Mouse (Mus musculus) heart, embryonic 11.5 days (tissue): ENCODE measurements at regions not wholly inside any gene's neighbourhood (a gene's known extent, or its start where the extent isn't known, plus 50 kb on each side); places are given as distances from the start of the nearest gene placed in this dataset.

Experiments used
- ATAC-seq: fragments of 200-750 bp; cut with Nextera tagmentation; replicated peaks from 2 replicates; pipeline ENCODE4 v1.8.0; 2017; ENCODE audit warnings: moderate library complexity; ENCODE audit not compliant: insufficient number of reproducible peaks, low FRiP score, low TSS enrichment
- H3K27ac ChIP-seq: fragments of 300-500 bp; sonication (generic); 2 replicates; pipeline ENCODE4 v1.5.1; 2014; ENCODE audit warnings: mild to moderate bottlenecking, low read depth, low read length
- H3K27me3 ChIP-seq: fragments of 300-500 bp; sonication (generic); 2 replicates; pipeline ENCODE4 v1.6.1; 2014; ENCODE audit warnings: mild to moderate bottlenecking, low read length, mixed read lengths; ENCODE audit not compliant: control insufficient read depth, insufficient read depth
- H3K36me3 ChIP-seq: fragments of 300-500 bp; sonication (generic); 2 replicates; pipeline ENCODE4 v1.6.1; 2014; ENCODE audit warnings: mild to moderate bottlenecking, low read length, moderate library complexity, mixed read lengths; ENCODE audit not compliant: control insufficient read depth, insufficient read depth
- H3K4me1 ChIP-seq: fragments of 300-500 bp; sonication (generic); 2 replicates; pipeline ENCODE4 v1.6.1; 2014; ENCODE audit warnings: low read length; ENCODE audit not compliant: control insufficient read depth, insufficient read depth
- H3K4me2 ChIP-seq: fragments of 300-500 bp; sonication (generic); 2 replicates; pipeline ENCODE4 v1.6.1; 2014; ENCODE audit warnings: mild to moderate bottlenecking, moderate library complexity
- H3K4me3 ChIP-seq: fragments of 300-500 bp; sonication (generic); 2 replicates; pipeline ENCODE4 v1.5.1; 2014; ENCODE audit warnings: low read depth, low read length
- H3K9ac ChIP-seq: fragments of 300-500 bp; sonication (generic); 2 replicates; pipeline ENCODE4 v1.6.1; 2014; ENCODE audit warnings: mild to moderate bottlenecking, low read depth, low read length, moderate library complexity
- H3K9me3 ChIP-seq: fragments of 300-500 bp; sonication (generic); replicated peaks from 2 replicates; pipeline ENCODE4 v1.6.1; 2016; ENCODE audit warnings: low read length; ENCODE audit not compliant: control insufficient read depth
- WGBS: fragments of 180-500 bp; shearing (Covaris S2); extraction: QIAGEN DNeasy Blood & Tissue Kit; methylation state at CpG from one replicate; pipeline ENCODE4 v1.1.7; 2014; ENCODE audit not compliant: insufficient replicate concordance; 5-methylcytosine and 5-hydroxymethylcytosine counted together

DNA sequence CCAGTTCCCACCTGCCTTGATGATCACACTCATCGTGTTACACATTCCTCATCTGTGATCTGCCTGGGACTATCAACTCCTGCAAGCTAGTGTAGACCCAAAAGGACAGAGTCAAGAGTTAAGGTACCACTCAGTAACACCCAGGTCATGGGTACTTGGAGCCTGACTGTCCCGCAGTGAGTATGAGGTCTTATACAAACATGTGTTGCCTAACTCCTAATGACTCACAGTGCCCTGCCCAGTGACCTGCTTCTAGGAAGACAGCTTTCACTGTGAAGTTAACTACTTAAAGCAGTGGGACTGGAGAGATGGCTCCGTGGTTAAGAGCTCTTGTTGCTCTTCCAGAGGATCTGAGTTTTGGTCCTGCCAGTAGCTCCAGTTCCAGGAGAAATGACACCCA is 137.9 kb upstream of the Atp6ap2 start:
- Histone ChIP-seq H3K4me2 (no peak overlapping the region), H3K4me1 (no peaks in the 10 kb centered on the region), H3K4me3 (no peak overlapping the region), H3K9ac (no peak overlapping the region), H3K27ac (no peak overlapping the region), H3K9me3 (no peaks in the 10 kb centered on the region), H3K36me3 (no peaks in the 10 kb centered on the region), H3K27me3 (no peaks in the 10 kb centered on the region)
- 77% methylated on average over 3 of the region's 3 CpGs for whole genome bisulfite sequencing
- ATAC-seq = no peak

DNA sequence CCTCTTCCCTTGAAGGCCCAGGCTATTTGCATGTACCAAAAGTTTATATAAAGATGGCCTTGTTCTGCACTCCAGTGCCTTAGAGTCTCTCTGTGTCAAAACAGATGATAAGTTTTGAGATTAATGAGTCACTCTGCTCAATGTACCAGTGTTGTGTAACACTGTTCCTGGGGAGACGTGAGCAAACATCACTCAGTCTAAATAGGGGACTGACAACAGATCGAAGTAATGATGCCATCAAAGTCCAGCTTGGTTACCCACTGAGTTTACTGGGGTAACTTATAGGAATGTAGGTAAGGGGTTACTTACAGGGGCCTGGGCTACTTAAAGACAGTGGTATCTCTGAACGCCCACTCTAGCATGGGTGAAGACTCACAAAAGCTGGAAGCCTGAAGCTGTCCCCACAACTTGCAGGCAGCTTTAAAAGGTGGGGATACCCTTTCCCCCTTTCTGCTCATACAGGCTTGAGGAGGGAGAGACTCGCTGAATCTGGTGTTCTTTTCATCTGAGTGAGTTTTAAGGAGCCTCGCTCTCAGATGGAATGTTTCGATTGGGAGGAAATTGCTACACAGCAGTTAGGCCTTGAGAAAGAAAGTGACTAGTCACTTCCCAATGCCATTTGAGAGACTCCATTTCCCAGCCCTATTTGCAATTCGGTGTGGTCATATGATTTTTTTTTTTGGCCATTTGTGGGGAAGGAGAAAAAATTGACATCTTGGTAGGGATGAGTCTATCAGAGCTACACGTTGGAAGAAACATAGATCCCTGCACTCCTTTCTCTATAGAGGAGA is 134.4 kb upstream of the Atp6ap2 start:
- 73% methylated on average over 8 of the region's 8 CpGs for WGBS
- no peak overlapping the region for H3K27ac ChIP-seq

DNA sequence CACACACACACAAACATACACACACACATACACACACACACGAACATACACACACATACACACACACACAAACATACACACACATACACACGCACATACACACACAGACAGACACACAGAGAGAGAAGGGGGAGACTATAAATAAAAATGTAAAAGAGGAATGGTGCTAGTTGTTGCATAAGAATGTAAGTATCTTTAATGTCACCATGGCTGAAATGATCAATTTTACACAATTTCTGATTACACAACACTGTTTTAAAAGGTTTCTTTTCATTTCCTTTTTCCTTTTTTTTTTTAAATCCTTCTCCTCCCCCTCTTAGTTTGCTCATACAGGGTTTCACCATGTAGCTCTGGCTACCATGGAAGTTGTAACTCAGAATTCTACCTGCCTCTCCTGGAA is 125.9 kb upstream of the Atp6ap2 start:
- no peak for ATAC-seq
- Histone ChIP-seq H3K4me3 (no peak overlapping the region), H3K27me3 (no peaks in the 10 kb centered on the region), H3K9me3 (no peaks in the 10 kb centered on the region), H3K36me3 (no peaks in the 10 kb centered on the region), H3K4me2 (no peak overlapping the region), H3K9ac (no peak overlapping the region), H3K4me1 (no peaks in the 10 kb centered on the region; the same call in 1 of the 2 replicates), H3K27ac (no peak overlapping the region)
- WGBS = 77% methylated on average over 2 of the region's 2 CpGs

More for the DNA sequence above, 134.4 kb upstream of the Atp6ap2 start:
- H3K36me3 ChIP-seq = no peaks in the 10 kb centered on the region
- H3K4me3 ChIP-seq = no peak overlapping the region
- no peak for ATAC-seq
- no peaks in the 10 kb centered on the region for H3K9me3 ChIP-seq
- H3K9ac ChIP-seq = no peak overlapping the region
- no peaks in the 10 kb centered on the region for H3K4me1 ChIP-seq
- no peak overlapping the region for H3K4me2 ChIP-seq
- no peaks in the 10 kb centered on the region for H3K27me3 ChIP-seq

DNA sequence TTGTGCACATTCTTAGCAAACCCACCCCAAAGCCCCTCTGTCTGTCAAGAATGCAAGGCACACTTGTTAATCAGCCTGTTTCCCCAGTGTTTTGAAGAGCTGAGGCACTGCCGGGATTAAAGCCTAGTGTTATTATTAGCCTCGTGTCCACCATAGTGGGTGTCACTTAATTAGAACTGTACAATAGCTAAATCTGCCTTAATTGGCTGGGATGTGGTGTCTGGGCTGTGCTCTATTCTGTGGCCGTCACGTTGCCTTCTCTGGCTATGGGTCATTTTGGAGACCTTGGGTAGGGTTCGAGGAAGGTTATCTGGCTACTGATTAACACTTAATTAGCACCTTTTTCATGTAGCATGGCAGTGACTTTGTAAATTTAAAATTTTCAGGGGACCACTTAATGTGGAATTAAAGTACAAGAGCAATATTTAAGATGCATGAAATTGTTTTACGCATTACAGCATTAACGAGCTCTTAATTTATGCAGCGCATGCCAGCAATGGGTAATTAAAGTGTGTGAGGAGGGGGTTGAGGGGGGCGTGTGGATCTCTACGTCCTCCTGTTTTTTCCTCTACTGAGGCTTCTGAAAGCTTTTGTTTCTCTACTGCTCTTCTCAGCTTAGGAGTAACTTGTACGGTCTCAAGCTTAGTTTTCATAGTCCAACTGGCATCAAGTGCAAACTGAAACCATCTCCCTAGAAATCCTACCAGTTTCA is 124.5 kb upstream of the Atp6ap2 start:
- Histone ChIP-seq H3K4me1 (no peaks in the 10 kb centered on the region; the same call in 1 of the 2 replicates), H3K27me3 (no peaks in the 10 kb centered on the region), H3K9me3 (no peaks in the 10 kb centered on the region), H3K36me3 (no peaks in the 10 kb centered on the region), H3K4me3 (no peak overlapping the region), H3K27ac (no peak overlapping the region), H3K4me2 (no peak overlapping the region), H3K9ac (no peak overlapping the region)
- no peak for ATAC-seq
- 64% methylated on average over 11 of the region's 11 CpGs for WGBS

DNA sequence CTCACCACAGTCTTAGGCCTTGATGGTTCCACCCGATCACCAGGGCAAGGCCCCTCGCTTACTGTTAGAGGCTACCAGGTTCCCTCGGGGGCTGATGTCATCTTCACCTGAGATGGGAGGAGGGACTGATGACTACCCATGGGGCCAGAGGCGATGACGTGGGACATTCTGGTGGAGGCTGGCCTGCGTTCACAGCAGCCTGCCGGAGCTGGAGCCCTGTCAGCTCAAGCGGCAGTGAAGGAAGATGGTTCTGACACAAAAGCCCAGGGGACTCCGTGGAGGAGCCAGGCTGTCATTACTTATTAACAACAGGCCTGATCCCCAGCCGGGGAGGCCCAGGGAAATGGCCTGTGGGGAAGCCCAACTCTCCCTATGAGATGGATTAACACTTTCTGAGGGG is 121.3 kb upstream of the Atp6ap2 start:
- no peaks in the 10 kb centered on the region; the same call in 1 of the 2 replicates for H3K4me1 ChIP-seq
- no peaks in the 10 kb centered on the region for H3K27me3 ChIP-seq
- H3K36me3 ChIP-seq = no peaks in the 10 kb centered on the region
- WGBS = 38% methylated on average over 10 of the region's 10 CpGs
- no peak for ATAC-seq
- no peak overlapping the region for H3K27ac ChIP-seq
- 0 out of 2 replicates have a peak overlapping the region, but pooled peaks have one; percentile 5 for H3K9ac ChIP-seq
- H3K4me3 ChIP-seq = no peak overlapping the region
- H3K4me2 ChIP-seq = no peak overlapping the region
- no peaks in the 10 kb centered on the region for H3K9me3 ChIP-seq

DNA sequence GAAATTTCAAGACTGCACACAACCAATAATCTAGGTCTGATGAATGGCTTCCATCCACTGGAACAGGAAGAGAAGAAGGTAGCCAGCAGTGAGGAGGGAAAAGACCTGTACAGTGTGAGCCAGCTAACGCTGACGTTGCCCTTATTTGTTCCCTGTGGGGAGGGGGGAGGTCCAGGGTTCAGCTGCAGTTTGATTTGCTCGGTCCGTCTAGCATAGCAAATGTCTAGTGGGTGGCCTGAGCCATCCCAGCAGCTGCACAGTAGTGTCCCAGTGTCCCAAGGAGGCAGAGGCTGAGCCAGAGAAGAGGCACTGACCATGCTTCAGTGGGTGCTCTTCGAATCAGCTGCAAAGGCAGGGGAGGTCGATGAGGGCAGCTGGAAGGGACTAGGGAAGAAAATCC is 120.7 kb upstream of the Atp6ap2 start:
- H3K27ac ChIP-seq = 0 out of 2 replicates have a peak overlapping the region, but pooled peaks have one; percentile 22
- no peak overlapping the region for H3K4me2 ChIP-seq
- no peak overlapping the region for H3K4me3 ChIP-seq
- no peak for ATAC-seq
- WGBS = 38% methylated on average over 6 of the region's 6 CpGs
- no peaks in the 10 kb centered on the region for H3K27me3 ChIP-seq
- H3K4me1 ChIP-seq = no peaks in the 10 kb centered on the region; the same call in 1 of the 2 replicates
- H3K9me3 ChIP-seq = no peaks in the 10 kb centered on the region
- no peaks in the 10 kb centered on the region for H3K36me3 ChIP-seq
- H3K9ac ChIP-seq = no peak overlapping the region

DNA sequence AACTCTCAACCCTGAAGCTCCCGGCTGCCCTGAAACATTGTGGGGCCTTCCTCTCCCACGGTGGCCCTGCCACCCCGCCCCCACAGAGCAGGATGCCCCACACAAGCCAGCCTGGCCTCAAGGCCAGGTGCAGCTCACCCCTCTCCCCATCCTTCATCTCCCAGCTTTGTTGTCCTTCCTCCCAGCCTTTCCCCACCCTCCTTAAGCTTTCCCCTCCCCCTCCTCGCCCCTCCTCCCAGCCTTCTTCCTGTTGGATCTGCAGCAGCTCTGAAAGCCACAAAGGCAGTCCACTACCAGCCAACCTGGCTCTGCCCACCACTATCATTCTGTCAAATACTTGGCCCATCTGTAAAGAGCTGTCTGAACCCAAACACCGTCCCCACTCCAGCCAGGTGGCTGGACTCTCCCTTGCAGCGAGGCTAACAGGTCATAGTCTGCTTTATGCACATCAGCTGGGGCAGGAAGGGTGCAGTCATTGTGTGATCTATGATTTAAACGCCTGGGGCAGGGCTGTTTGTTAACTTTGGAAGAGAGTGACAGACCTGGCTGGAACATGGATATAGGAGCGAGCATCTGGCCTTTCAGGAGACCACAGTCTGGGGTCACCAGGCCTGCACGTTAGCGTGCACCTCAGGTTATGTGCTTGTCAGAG is 119.9 kb upstream of the Atp6ap2 start:
- no peaks in the 10 kb centered on the region for H3K27me3 ChIP-seq
- H3K36me3 ChIP-seq = no peaks in the 10 kb centered on the region
- H3K9me3 ChIP-seq = no peaks in the 10 kb centered on the region
- H3K4me1 ChIP-seq = no peaks in the 10 kb centered on the region; the same call in 1 of the 2 replicates
- H3K9ac ChIP-seq = no peak overlapping the region
- no peak overlapping the region for H3K4me3 ChIP-seq
- ATAC-seq = no peak
- no peak overlapping the region for H3K4me2 ChIP-seq
- 50% methylated on average over 10 of the region's 10 CpGs for WGBS
- 0 out of 2 replicates have a peak overlapping the region, but pooled peaks have one; percentile 22 for H3K27ac ChIP-seq

DNA sequence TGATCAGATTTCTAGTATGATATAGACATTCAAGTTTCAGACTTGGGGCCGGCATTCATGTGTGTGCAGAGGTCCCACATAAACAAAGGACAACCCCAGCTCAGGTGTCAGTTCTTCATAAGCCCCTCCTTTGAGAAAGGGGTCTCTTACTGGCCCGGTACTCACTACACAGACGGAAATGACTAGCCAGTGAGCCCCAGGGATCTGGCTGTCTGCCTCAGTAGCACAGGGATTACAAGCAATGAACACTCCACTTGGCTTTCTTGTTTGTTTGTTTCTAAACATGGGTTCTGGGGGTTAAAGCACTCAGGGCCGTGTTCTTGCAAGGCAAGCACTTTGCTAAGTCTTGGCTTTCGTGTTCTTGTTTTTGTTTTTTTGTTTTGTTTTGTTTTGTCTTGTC is 115.3 kb upstream of the Atp6ap2 start:
- Histone ChIP-seq H3K27ac (no peak overlapping the region), H3K4me3 (no peak overlapping the region), H3K4me1 (no peaks in the 10 kb centered on the region), H3K9ac (no peak overlapping the region), H3K9me3 (no peaks in the 10 kb centered on the region), H3K4me2 (no peak overlapping the region), H3K36me3 (no peaks in the 10 kb centered on the region), H3K27me3 (peaks cover 4% of the 10 kb centered on the region; the same call in 1 of the 2 replicates)
- WGBS = 76% methylated on average over 5 of the region's 5 CpGs
- no peak for ATAC-seq
